Mouse (Mus musculus) forebrain, embryonic 12.5 days (tissue): ENCODE measurements at regions not wholly inside any gene's neighbourhood (a gene's known extent, or its start where the extent isn't known, plus 50 kb on each side); places are given as distances from the start of the nearest gene placed in this dataset.

Experiments
- ATAC-seq: fragments of 200-750 bp; cut with Nextera tagmentation; 2 replicates; pipeline ENCODE4 v1.8.0; 2017; ENCODE audit warnings: moderate TSS enrichment; ENCODE audit not compliant: low FRiP score
- H3K27ac ChIP-seq: fragments of 300-500 bp; sonication (generic); 2 replicates; pipeline ENCODE4 v1.5.1; 2016; ENCODE audit warnings: mild to moderate bottlenecking
- H3K27me3 ChIP-seq: fragments of 300-500 bp; sonication (generic); 2 replicates; pipeline ENCODE4 v1.6.1; 2016; ENCODE audit warnings: mild to moderate bottlenecking
- H3K36me3 ChIP-seq: fragments of 300-500 bp; sonication (generic); replicated peaks from 2 replicates; pipeline ENCODE4 v1.6.1; 2016; ENCODE audit warnings: mild to moderate bottlenecking
- H3K4me1 ChIP-seq: fragments of 300-500 bp; sonication (generic); 2 replicates; pipeline ENCODE4 v1.6.1; 2016
- H3K4me2 ChIP-seq: fragments of 300-500 bp; sonication (generic); 2 replicates; pipeline ENCODE4 v1.6.1; 2016; ENCODE audit warnings: mild to moderate bottlenecking, moderate library complexity
- H3K4me3 ChIP-seq: fragments of 300-500 bp; sonication (generic); replicated peaks from 2 replicates; pipeline ENCODE4 v1.5.1; 2016; ENCODE audit warnings: mild to moderate bottlenecking
- H3K9ac ChIP-seq: fragments of 300-500 bp; sonication (generic); 2 replicates; pipeline ENCODE4 v1.6.1; 2016; ENCODE audit warnings: mild to moderate bottlenecking
- H3K9me3 ChIP-seq: fragments of 300-500 bp; sonication (generic); 2 replicates; pipeline ENCODE4 v1.6.1; 2016
- WGBS: fragments of 180-500 bp; shearing (Covaris S2); methylation state at CpG from one replicate; pipeline ENCODE4 v1.1.7; 2016; 5-methylcytosine and 5-hydroxymethylcytosine counted together

GRCm38 (mm10) chr14:48888954-48889353, 176.9 kb upstream of the Ap5m1 start:
- Histone ChIP-seq H3K9me3 (no peaks in the 10 kb centered on the region), H3K4me1 (peaks cover 24% of the 10 kb centered on the region), H3K36me3 (no peaks in the 10 kb centered on the region), H3K4me2 (peak overlapping the region; percentile 42), H3K27me3 (peaks cover 59% of the 10 kb centered on the region), H3K27ac (no peak overlapping the region), H3K9ac (no peak overlapping the region), H3K4me3 (no peak overlapping the region)
- WGBS = 1% methylated on average over 13 of the region's 13 CpGs
- ATAC-seq = peak; percentile 51

GRCm38 (mm10) chr14:48880041-48880440, 185.9 kb upstream of the Ap5m1 start:
- H3K4me2 ChIP-seq = no peak overlapping the region
- no peak overlapping the region for H3K4me3 ChIP-seq
- H3K36me3 ChIP-seq = no peaks in the 10 kb centered on the region
- no peaks in the 10 kb centered on the region for H3K9me3 ChIP-seq
- peaks cover 7% of the 10 kb centered on the region for H3K4me1 ChIP-seq
- no peak for ATAC-seq
- no peak overlapping the region for H3K27ac ChIP-seq
- peaks cover 50% of the 10 kb centered on the region for H3K27me3 ChIP-seq
- 33% methylated on average over 6 of the region's 6 CpGs for WGBS
- no peak overlapping the region for H3K9ac ChIP-seq

- 84% methylated on average over 12 of the region's 12 CpGs for WGBS
- no peaks in the 10 kb centered on the region for H3K9me3 ChIP-seq
- peaks cover 7% of the 10 kb centered on the region for H3K4me1 ChIP-seq
- H3K9ac ChIP-seq = no peak overlapping the region
- H3K4me2 ChIP-seq = no peak overlapping the region
- no peak for ATAC-seq
- peaks cover 34% of the 10 kb centered on the region for H3K27me3 ChIP-seq
- H3K4me3 ChIP-seq = no peak overlapping the region
- H3K36me3 ChIP-seq = no peaks in the 10 kb centered on the region
- no peak overlapping the region for H3K27ac ChIP-seq
These were observed 187.8 kb upstream of the Ap5m1 start for GRCm38 (mm10) chr14:48877998-48878657.

GRCm38 (mm10) chr14:48871313-48871712, 194.6 kb upstream of the Ap5m1 start:
- Histone ChIP-seq H3K9me3 (no peaks in the 10 kb centered on the region), H3K9ac (no peak overlapping the region), H3K4me3 (no peak overlapping the region), H3K36me3 (no peaks in the 10 kb centered on the region), H3K27ac (no peak overlapping the region), H3K27me3 (0 out of 2 replicates have a peak, but pooled peaks cover 4% of the 10 kb centered on the region), H3K4me1 (no peaks in the 10 kb centered on the region), H3K4me2 (no peak overlapping the region)
- no peak for ATAC-seq
- 85% methylated on average over 3 of the region's 3 CpGs for WGBS

GRCm38 (mm10) chr14:48869956-48870355, 195.9 kb upstream of the Ap5m1 start:
- Histone ChIP-seq H3K4me3 (no peak overlapping the region), H3K4me2 (no peak overlapping the region), H3K9ac (no peak overlapping the region), H3K27ac (no peak overlapping the region), H3K27me3 (0 out of 2 replicates have a peak, but pooled peaks cover 4% of the 10 kb centered on the region), H3K9me3 (no peaks in the 10 kb centered on the region), H3K36me3 (no peaks in the 10 kb centered on the region), H3K4me1 (no peaks in the 10 kb centered on the region)
- WGBS = 63% methylated on average over 10 of the region's 10 CpGs
- ATAC-seq = no peak

GRCm38 (mm10) chr14:48855453-48855852, 181.8 kb upstream of the Otx2 start:
- Histone ChIP-seq H3K9ac (no peak overlapping the region), H3K27me3 (peaks cover 20% of the 10 kb centered on the region), H3K4me3 (no peak overlapping the region), H3K4me1 (peaks cover 28% of the 10 kb centered on the region), H3K9me3 (no peaks in the 10 kb centered on the region), H3K36me3 (no peaks in the 10 kb centered on the region), H3K4me2 (no peak overlapping the region), H3K27ac (no peak overlapping the region)
- no peak for ATAC-seq
- 85% methylated on average over 5 of the region's 5 CpGs for WGBS

GRCm38 (mm10) chr14:48854188-48854924, 180.7 kb upstream of the Otx2 start:
- no peaks in the 10 kb centered on the region for H3K36me3 ChIP-seq
- no peaks in the 10 kb centered on the region for H3K9me3 ChIP-seq
- no peak overlapping the region for H3K9ac ChIP-seq
- no peak overlapping the region for H3K4me3 ChIP-seq
- peaks cover 28% of the 10 kb centered on the region for H3K4me1 ChIP-seq
- H3K4me2 ChIP-seq = no peak overlapping the region
- no peak overlapping the region; the same call in 1 of the 2 replicates for H3K27ac ChIP-seq
- H3K27me3 ChIP-seq = peaks cover 20% of the 10 kb centered on the region
- peak; percentile 41; the same call in 1 of the 2 replicates for ATAC-seq
- 45% methylated on average over 9 of the region's 9 CpGs for WGBS

- WGBS = 9% methylated on average over 7 of the region's 7 CpGs
- Histone ChIP-seq H3K9me3 (no peaks in the 10 kb centered on the region), H3K4me1 (peaks cover 28% of the 10 kb centered on the region), H3K9ac (no peak overlapping the region), H3K4me3 (no peak overlapping the region), H3K27me3 (peaks cover 20% of the 10 kb centered on the region), H3K27ac (no peak overlapping the region), H3K4me2 (peak overlapping the region; percentile 43), H3K36me3 (no peaks in the 10 kb centered on the region)
- ATAC-seq = peak; percentile 46; the same call in 1 of the 2 replicates
These were observed 180.0 kb upstream of the Otx2 start for GRCm38 (mm10) chr14:48853479-48854187.

GRCm38 (mm10) chr14:48852787-48853186, 179.2 kb upstream of the Otx2 start:
- H3K27me3 ChIP-seq = peaks cover 20% of the 10 kb centered on the region
- peak overlapping the region; percentile 43 for H3K4me2 ChIP-seq
- peaks cover 28% of the 10 kb centered on the region for H3K4me1 ChIP-seq
- no peaks in the 10 kb centered on the region for H3K9me3 ChIP-seq
- ATAC-seq = no peak
- no peak overlapping the region for H3K27ac ChIP-seq
- H3K36me3 ChIP-seq = no peaks in the 10 kb centered on the region
- H3K9ac ChIP-seq = no peak overlapping the region
- peak overlapping the region; percentile 23 for H3K4me3 ChIP-seq
- WGBS = 5% methylated on average over 15 of the region's 15 CpGs

- WGBS = 52% methylated on average over 4 of the region's 4 CpGs
- H3K36me3 ChIP-seq = no peaks in the 10 kb centered on the region
- H3K4me3 ChIP-seq = no peak overlapping the region
- peaks cover 20% of the 10 kb centered on the region for H3K27me3 ChIP-seq
- peaks cover 30% of the 10 kb centered on the region for H3K4me1 ChIP-seq
- no peak for ATAC-seq
- no peak overlapping the region for H3K9ac ChIP-seq
- H3K4me2 ChIP-seq = no peak overlapping the region
- no peak overlapping the region for H3K27ac ChIP-seq
- H3K9me3 ChIP-seq = no peaks in the 10 kb centered on the region
These were observed 178.4 kb upstream of the Otx2 start for GRCm38 (mm10) chr14:48852061-48852460.

- 88% methylated on average over 4 of the region's 4 CpGs for WGBS
These were observed 169.2 kb upstream of the Otx2 start for GRCm38 (mm10) chr14:48842861-48843260.

GRCm38 (mm10) chr14:48841278-48841677, 167.7 kb upstream of the Otx2 start:
- 66% methylated on average over 5 of the region's 5 CpGs for WGBS
- Histone ChIP-seq H3K4me1 (peaks cover 15% of the 10 kb centered on the region), H3K27ac (no peak overlapping the region), H3K4me2 (no peak overlapping the region), H3K4me3 (no peak overlapping the region), H3K36me3 (no peaks in the 10 kb centered on the region), H3K27me3 (peaks cover 34% of the 10 kb centered on the region), H3K9ac (no peak overlapping the region), H3K9me3 (no peaks in the 10 kb centered on the region)
- no peak for ATAC-seq

More at GRCm38 (mm10) chr14:48842861-48843260, 169.2 kb upstream of the Otx2 start:
- no peaks in the 10 kb centered on the region for H3K9me3 ChIP-seq
- peaks cover 27% of the 10 kb centered on the region for H3K27me3 ChIP-seq
- no peaks in the 10 kb centered on the region for H3K36me3 ChIP-seq
- H3K27ac ChIP-seq = no peak overlapping the region
- no peak overlapping the region for H3K9ac ChIP-seq
- H3K4me3 ChIP-seq = no peak overlapping the region
- H3K4me1 ChIP-seq = peaks cover 9% of the 10 kb centered on the region
- no peak for ATAC-seq
- no peak overlapping the region for H3K4me2 ChIP-seq
